Mouse (Mus musculus): Measurements from ENCODE around the gene Rps21. TPM values are rescaled to one million over a fixed set of nuclear protein-coding genes. Genes with fewer than 3 reads are reported as not detected.

The Rps21 gene
- polyA plus RNA-seq, 1 experiment from 2014 or later: 871 TPM

- WGBS: 21% methylated on average over 5 of the region's 5 CpGs
- H3K36me3 ChIP-seq (ENCODE audit: control insufficient read depth, insufficient read depth, low read length): no peaks in the 10 kb centered on the region
- no peak overlapping the region for H3K4me2 ChIP-seq (ENCODE audit: low read length)
- no peaks in the 10 kb centered on the region for H3K9me3 ChIP-seq (ENCODE audit: control insufficient read depth, low read length)
- no peaks in the 10 kb centered on the region for H3K4me1 ChIP-seq (replicated peaks; ENCODE audit: control insufficient read depth, insufficient read depth, low read length)
- H3K27ac ChIP-seq (ENCODE audit: low read depth): 0 out of 2 replicates have a peak overlapping the region, but pooled peaks have one; percentile 16
- no peaks in the 10 kb centered on the region for H3K27me3 ChIP-seq (replicated peaks; ENCODE audit: control insufficient read depth, insufficient read depth, low read length)
- ATAC-seq (replicated peaks; ENCODE audit: low FRiP score, low TSS enrichment, low read depth) (peak; percentile 89), DNase-seq (ENCODE audit: low spot score) (no peak)
- no peak overlapping the region for H3K4me3 ChIP-seq (ENCODE audit: low read depth, low read length)
- no peak overlapping the region for H3K9ac ChIP-seq (ENCODE audit: low read length)
These were observed 43.6 kb downstream of the Rps21 start for GRCm38 (mm10) chr2:180300771-180301170.

GRCm38 (mm10) chr2:180302201-180302600, 45.0 kb downstream of the Rps21 start:
- no peak overlapping the region for H3K4me2 ChIP-seq (ENCODE audit: low read length)
- H3K9me3 ChIP-seq (ENCODE audit: control insufficient read depth, low read length): no peaks in the 10 kb centered on the region
- whole genome bisulfite sequencing: 82% methylated on average over 4 of the region's 4 CpGs
- no peak for DNase-seq (ENCODE audit: low spot score)
- no peak overlapping the region for H3K4me3 ChIP-seq (ENCODE audit: low read depth, low read length)
- no peak for ATAC-seq (replicated peaks; ENCODE audit: low FRiP score, low TSS enrichment, low read depth)
- H3K27ac ChIP-seq (ENCODE audit: low read depth): no peak overlapping the region
- H3K27me3 ChIP-seq (replicated peaks; ENCODE audit: control insufficient read depth, insufficient read depth, low read length): no peaks in the 10 kb centered on the region
- no peaks in the 10 kb centered on the region for H3K36me3 ChIP-seq (ENCODE audit: control insufficient read depth, insufficient read depth, low read length)
- H3K4me1 ChIP-seq (replicated peaks; ENCODE audit: control insufficient read depth, insufficient read depth, low read length): peaks cover 7% of the 10 kb centered on the region; the same call in 1 of the 2 replicates
- no peak overlapping the region for H3K9ac ChIP-seq (ENCODE audit: low read length)

- Histone ChIP-seq H3K27ac (ENCODE audit: low read depth) (no peak overlapping the region), H3K9ac (ENCODE audit: low read length) (no peak overlapping the region), H3K27me3 (replicated peaks; ENCODE audit: control insufficient read depth, insufficient read depth, low read length) (no peaks in the 10 kb centered on the region), H3K4me3 (ENCODE audit: low read depth, low read length) (no peak overlapping the region), H3K4me1 (replicated peaks; ENCODE audit: control insufficient read depth, insufficient read depth, low read length) (peaks cover 7% of the 10 kb centered on the region; the same call in 1 of the 2 replicates), H3K9me3 (ENCODE audit: control insufficient read depth, low read length) (no peaks in the 10 kb centered on the region), H3K4me2 (ENCODE audit: low read length) (no peak overlapping the region), H3K36me3 (ENCODE audit: control insufficient read depth, insufficient read depth, low read length) (no peaks in the 10 kb centered on the region)
- no peak for DNase-seq (ENCODE audit: low spot score)
- ATAC-seq (replicated peaks; ENCODE audit: low FRiP score, low TSS enrichment, low read depth): no peak
- WGBS: 74% methylated on average over 12 of the region's 12 CpGs
These were observed 46.3 kb downstream of the Rps21 start for GRCm38 (mm10) chr2:180303468-180303867.

GRCm38 (mm10) chr2:180304554-180304953, 47.4 kb downstream of the Rps21 start:
- Histone ChIP-seq H3K36me3 (ENCODE audit: control insufficient read depth, insufficient read depth, low read length) (no peaks in the 10 kb centered on the region), H3K27ac (ENCODE audit: low read depth) (no peak overlapping the region), H3K4me3 (ENCODE audit: low read depth, low read length) (no peak overlapping the region), H3K4me2 (ENCODE audit: low read length) (no peak overlapping the region), H3K9ac (ENCODE audit: low read length) (no peak overlapping the region), H3K9me3 (ENCODE audit: control insufficient read depth, low read length) (no peaks in the 10 kb centered on the region), H3K4me1 (replicated peaks; ENCODE audit: control insufficient read depth, insufficient read depth, low read length) (peaks cover 7% of the 10 kb centered on the region; the same call in 1 of the 2 replicates), H3K27me3 (replicated peaks; ENCODE audit: control insufficient read depth, insufficient read depth, low read length) (no peaks in the 10 kb centered on the region)
- DNase-seq (ENCODE audit: low spot score): no peak
- ATAC-seq (replicated peaks; ENCODE audit: low FRiP score, low TSS enrichment, low read depth): no peak
- whole genome bisulfite sequencing: 58% methylated on average over 4 of the region's 4 CpGs

- H3K9ac ChIP-seq (ENCODE audit: low read length): no peak overlapping the region
- H3K27me3 ChIP-seq (replicated peaks; ENCODE audit: control insufficient read depth, insufficient read depth, low read length): no peaks in the 10 kb centered on the region
- WGBS: 80% methylated on average over 3 of the region's 3 CpGs
- DNase-seq (ENCODE audit: low spot score) (no peak), ATAC-seq (replicated peaks; ENCODE audit: low FRiP score, low TSS enrichment, low read depth) (no peak)
- peaks cover 7% of the 10 kb centered on the region; the same call in 1 of the 2 replicates for H3K4me1 ChIP-seq (replicated peaks; ENCODE audit: control insufficient read depth, insufficient read depth, low read length)
- no peaks in the 10 kb centered on the region for H3K36me3 ChIP-seq (ENCODE audit: control insufficient read depth, insufficient read depth, low read length)
- H3K4me2 ChIP-seq (ENCODE audit: low read length): no peak overlapping the region
- H3K4me3 ChIP-seq (ENCODE audit: low read depth, low read length): no peak overlapping the region
- H3K27ac ChIP-seq (ENCODE audit: low read depth): no peak overlapping the region
- H3K9me3 ChIP-seq (ENCODE audit: control insufficient read depth, low read length): no peaks in the 10 kb centered on the region
These were observed 48.3 kb downstream of the Rps21 start for GRCm38 (mm10) chr2:180305490-180305889.

- Histone ChIP-seq H3K4me3 (ENCODE audit: low read depth, low read length) (no peak overlapping the region), H3K36me3 (ENCODE audit: control insufficient read depth, insufficient read depth, low read length) (no peaks in the 10 kb centered on the region), H3K4me1 (replicated peaks; ENCODE audit: control insufficient read depth, insufficient read depth, low read length) (peaks cover 7% of the 10 kb centered on the region; the same call in 1 of the 2 replicates), H3K9me3 (ENCODE audit: control insufficient read depth, low read length) (no peaks in the 10 kb centered on the region), H3K4me2 (ENCODE audit: low read length) (no peak overlapping the region), H3K9ac (ENCODE audit: low read length) (no peak overlapping the region), H3K27me3 (replicated peaks; ENCODE audit: control insufficient read depth, insufficient read depth, low read length) (no peaks in the 10 kb centered on the region), H3K27ac (ENCODE audit: low read depth) (no peak overlapping the region)
- no peak for DNase-seq (ENCODE audit: low spot score)
- no peak for ATAC-seq (replicated peaks; ENCODE audit: low FRiP score, low TSS enrichment, low read depth)
- 80% methylated on average over 2 of the region's 2 CpGs for WGBS
These were observed 48.8 kb downstream of the Rps21 start for GRCm38 (mm10) chr2:180306009-180306408.

- no peaks in the 10 kb centered on the region for H3K27me3 ChIP-seq (replicated peaks; ENCODE audit: control insufficient read depth, insufficient read depth, low read length)
- H3K4me2 ChIP-seq (ENCODE audit: low read length): no peak overlapping the region
- 49% methylated on average over 8 of the region's 8 CpGs for WGBS
- DNase-seq (ENCODE audit: low spot score) (no peak), ATAC-seq (replicated peaks; ENCODE audit: low FRiP score, low TSS enrichment, low read depth) (no peak)
- no peaks in the 10 kb centered on the region for H3K9me3 ChIP-seq (ENCODE audit: control insufficient read depth, low read length)
- H3K4me3 ChIP-seq (ENCODE audit: low read depth, low read length): no peak overlapping the region
- H3K4me1 ChIP-seq (replicated peaks; ENCODE audit: control insufficient read depth, insufficient read depth, low read length): peaks cover 7% of the 10 kb centered on the region; the same call in 1 of the 2 replicates
- H3K36me3 ChIP-seq (ENCODE audit: control insufficient read depth, insufficient read depth, low read length): no peaks in the 10 kb centered on the region
- H3K9ac ChIP-seq (ENCODE audit: low read length): no peak overlapping the region
- H3K27ac ChIP-seq (ENCODE audit: low read depth): no peak overlapping the region
These were observed 49.4 kb downstream of the Rps21 start for GRCm38 (mm10) chr2:180306423-180307168.

GRCm38 (mm10) chr2:180307680-180308079, 50.5 kb downstream of the Rps21 start:
- no peaks in the 10 kb centered on the region for H3K36me3 ChIP-seq (ENCODE audit: control insufficient read depth, insufficient read depth, low read length)
- no peak overlapping the region for H3K4me3 ChIP-seq (ENCODE audit: low read depth, low read length)
- no peaks in the 10 kb centered on the region for H3K9me3 ChIP-seq (ENCODE audit: control insufficient read depth, low read length)
- DNase-seq (ENCODE audit: low spot score) (no peak), ATAC-seq (replicated peaks; ENCODE audit: low FRiP score, low TSS enrichment, low read depth) (no peak)
- peaks cover 7% of the 10 kb centered on the region; the same call in 1 of the 2 replicates for H3K4me1 ChIP-seq (replicated peaks; ENCODE audit: control insufficient read depth, insufficient read depth, low read length)
- no peak overlapping the region for H3K27ac ChIP-seq (ENCODE audit: low read depth)
- no peak overlapping the region for H3K4me2 ChIP-seq (ENCODE audit: low read length)
- no peaks in the 10 kb centered on the region for H3K27me3 ChIP-seq (replicated peaks; ENCODE audit: control insufficient read depth, insufficient read depth, low read length)
- no peak overlapping the region for H3K9ac ChIP-seq (ENCODE audit: low read length)
- whole genome bisulfite sequencing: 44% methylated on average over 2 of the region's 2 CpGs

All from intestine, embryonic 14.5 days (tissue).